Mouse (Mus musculus) MEL-GATA-1-ER (cell line): ENCODE data around the gene 4931428F04Rik.

ENCODE experiments used
- DNase-seq: peaks from one replicate; pipeline ENCODE4 v3.0.0-alpha.2; 2012; ENCODE audit warnings: low read depth; ENCODE audit errors: extremely low read depth

Gene 4931428F04Rik

GRCm38 (mm10) chr8:105231503-105232320 lies 58.0 kb downstream of the 4931428F04Rik start:
- DNase-seq, result peak; percentile 28
